Mouse (Mus musculus): ENCODE results near the gene Mettl24. TPM values are rescaled to one million over a fixed set of nuclear protein-coding genes. Genes with fewer than 3 reads are reported as not detected.

Mettl24 gene
- total RNA-seq (2021) = 1 to 10 TPM; 1.3 to 1.6 TPM
- long read RNA-seq, experiment 1, partial matches to known transcripts = 1 of 3 reads
- long read RNA-seq, experiment 1, other reads (novel, unspliced or antisense) = 2 of 3 reads
- long read RNA-seq, experiment 2 = 0 reads

DNA sequence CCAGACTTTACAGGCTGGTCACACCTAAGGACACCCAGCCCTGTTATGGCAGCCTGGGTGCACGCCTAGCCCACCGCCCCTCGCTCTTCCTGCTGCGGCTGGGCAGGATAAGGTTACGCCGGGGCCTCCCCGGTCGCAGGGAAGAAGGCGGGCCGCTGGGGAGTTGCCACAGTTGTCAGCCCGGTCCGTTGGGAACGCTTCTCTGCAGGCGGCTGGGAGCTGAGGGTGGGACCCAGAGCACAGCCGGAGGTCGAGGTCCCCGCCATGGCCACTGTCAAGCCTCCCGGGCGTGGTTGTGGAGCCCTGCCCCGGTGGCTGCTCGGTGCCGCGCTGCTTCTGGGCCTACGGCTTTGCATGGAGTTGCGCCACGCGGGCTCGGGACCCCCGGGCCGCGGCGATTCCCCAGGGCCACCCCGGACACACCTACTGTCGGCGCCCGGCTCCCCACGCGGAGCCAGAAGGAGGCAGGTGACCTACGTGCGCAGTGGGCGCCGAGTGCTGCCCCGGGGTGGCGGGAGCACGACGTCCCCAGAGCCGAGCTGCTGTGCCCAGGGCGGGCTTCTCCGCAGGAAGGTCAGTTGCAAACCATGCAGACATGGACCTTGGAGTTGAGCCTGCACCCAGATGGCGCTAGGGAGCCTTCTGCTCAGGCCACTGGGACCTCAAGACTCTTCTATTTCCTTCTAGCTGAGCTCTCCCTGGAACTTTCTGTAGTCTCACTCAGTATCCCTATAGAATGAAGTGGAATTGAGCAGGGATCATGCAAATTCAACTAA, at the start of gene Mettl24:
Gene Mettl24, plus strand, starts transcription at position 191 of the 776 bp plus-strand sequence.
- peak; percentile 75 to 81 for DNase-seq

DNA sequence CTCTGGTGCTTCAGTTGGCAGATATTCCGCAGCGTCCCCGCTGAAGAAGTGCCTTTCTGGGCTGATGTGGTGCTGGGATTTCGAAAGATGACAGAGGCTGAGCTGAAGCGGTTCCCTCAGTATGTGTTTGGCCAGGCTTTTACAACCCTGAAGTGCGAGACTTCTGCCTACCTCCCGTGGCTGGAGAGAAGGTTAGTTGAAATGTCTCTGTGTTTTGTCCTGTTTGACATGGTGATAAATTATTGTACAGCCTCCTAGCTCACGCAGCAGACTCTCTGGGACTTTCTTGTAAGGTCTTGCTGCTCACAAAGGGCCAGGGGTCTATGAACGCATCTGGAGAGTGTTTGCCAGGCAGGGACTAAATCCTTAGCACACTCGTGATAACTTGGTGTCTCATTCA, 45.8 kb upstream of the Mettl24 start:
- no peak for DNase-seq

DNA sequence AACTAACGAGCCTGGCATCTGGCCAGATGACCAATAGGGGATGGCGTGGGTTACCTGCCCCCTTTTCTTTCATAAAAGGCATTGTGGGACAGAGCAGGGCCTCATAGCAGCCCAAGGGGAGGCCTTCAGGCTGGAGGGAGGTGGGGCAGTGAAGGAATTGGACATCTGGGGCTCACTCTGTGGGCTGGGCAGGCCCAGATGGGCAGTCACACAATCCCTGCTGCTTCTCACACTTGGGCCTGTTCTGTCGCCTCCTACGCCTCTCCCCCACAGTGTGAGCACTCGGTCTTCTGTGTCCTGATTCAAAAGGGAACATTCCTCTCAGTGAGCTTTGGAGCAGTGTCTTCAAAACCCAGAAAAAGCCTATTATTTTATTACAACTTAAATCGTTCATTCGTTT, 44.8 kb upstream of the Mettl24 start:
- DNase-seq = peak; percentile 36

DNA sequence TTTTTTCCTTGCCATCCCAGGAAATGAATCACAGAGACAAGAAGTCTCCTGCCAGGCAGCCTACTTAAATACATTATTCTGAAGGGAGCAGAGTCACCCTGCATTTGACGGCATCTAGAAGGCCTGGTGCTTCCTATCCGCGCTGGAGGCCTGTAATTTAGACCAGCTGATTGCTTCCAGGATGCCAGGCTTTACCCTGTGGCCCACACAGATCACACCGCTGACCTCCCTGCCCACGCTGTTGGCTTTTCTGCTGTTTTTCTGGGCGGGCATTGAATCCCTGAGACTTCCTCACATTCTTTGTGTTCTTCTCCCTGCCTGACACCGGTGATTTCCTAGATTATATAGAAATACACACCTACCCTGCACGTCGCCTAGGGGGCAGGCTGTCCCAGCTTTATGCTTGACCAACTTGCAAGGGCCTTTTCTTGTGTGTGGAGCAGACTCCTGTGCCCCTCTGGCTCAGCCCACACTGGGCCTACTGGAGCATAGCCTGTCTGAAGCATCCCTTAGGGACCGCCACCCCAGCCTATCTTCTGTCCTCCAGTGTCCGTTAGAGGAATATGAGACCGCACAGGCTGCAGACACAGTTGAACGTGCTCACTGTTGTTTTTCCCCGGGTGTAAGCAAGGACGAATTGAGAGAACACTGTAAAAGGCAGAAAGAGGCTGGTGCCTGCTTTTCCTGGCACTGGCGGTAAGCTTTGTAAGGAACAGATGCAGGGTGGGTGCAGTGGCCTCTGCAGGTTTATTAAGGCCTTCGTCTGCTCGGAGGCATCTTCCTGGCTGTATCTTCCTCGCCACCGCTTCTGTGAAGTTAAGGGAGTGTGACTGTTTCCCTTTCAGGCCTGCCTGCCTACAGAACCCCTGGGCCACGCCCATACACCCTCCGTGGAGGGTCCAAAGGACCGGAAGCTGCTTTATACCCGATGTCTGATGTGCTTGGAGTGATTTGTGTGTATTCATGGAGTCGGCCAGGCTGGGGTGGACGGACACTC, 44.0 kb upstream of the Mettl24 start:
- no peak for DNase-seq

DNA sequence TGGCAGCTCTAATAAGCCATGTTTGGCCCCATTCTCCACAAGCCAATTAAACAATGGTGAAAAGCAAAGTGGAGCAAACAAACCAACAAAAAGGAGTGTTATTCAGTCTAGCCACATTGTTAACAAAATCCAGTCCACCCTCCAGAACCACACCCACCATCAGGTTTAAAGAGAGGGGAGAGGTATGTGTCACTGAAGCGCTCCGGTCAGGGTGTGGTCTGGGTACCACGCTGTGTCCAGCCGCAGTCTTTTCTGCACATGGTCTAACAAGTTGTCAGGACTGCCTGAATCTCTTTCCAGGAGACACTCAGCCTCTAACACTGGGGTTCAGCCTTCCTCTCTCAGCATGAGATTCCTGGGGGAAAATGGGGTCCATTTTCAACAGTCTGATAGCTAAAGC, 42.7 kb upstream of the Mettl24 start:
- no peak for DNase-seq

DNA sequence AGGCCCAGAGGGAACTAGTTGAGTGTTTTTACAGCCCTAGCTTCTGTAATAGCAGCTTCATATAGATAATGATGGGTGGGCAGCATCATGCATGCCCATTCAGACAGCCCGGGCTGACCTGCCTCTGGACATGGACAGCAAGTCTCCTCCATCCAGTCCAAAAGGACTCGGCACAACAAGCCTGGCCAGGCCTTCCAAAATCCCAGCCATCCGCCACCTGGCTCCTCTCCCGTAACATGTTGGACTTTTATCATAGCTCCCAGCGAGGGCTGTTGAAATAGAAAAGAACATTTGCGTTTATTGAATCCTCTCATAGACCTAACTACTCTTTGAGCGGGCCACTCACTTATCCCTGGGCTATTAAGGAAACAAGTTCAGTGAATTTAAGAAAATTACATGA, 41.2 kb upstream of the Mettl24 start:
- DNase-seq = peak; percentile 55 to 59

DNA sequence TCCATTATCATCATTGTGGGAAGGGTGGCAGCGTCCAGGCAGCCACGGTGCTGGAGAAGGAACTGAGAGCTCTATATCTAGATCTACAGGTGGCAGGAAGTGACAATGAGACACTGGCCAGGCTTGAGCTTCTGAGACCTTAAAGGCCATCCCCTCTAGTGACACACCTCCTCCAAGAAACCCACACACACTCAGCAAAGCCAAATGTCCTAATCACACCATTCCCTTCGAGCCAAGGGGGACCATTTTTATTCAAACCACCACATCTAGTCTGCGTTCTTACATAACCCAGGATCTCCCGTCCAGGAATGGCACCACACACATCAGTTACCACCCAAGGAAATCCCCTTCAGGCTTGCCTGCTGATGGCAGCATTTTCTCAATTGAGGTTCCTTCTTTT, 40.0 kb upstream of the Mettl24 start:
- no peak for DNase-seq

DNA sequence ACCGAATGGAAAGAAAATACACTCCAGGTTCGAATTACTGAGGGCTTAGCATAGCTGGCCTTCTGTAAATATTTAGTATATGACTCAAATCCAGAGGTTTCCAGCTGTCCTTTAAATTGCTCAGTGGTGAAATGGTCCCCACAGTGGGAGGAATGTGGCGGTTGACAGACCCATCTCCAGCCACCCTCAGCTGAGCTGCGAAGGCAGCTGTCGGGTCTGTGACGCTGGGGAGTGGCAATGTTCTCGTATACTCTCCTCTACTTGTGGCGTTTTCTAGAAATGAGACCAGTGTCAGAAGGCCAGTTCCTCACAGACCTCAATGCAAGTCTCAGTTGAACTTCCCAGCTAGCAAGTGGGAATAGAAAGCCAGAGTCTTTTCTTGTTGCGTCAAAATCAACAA, 38.6 kb upstream of the Mettl24 start:
- DNase-seq = no peak

DNA sequence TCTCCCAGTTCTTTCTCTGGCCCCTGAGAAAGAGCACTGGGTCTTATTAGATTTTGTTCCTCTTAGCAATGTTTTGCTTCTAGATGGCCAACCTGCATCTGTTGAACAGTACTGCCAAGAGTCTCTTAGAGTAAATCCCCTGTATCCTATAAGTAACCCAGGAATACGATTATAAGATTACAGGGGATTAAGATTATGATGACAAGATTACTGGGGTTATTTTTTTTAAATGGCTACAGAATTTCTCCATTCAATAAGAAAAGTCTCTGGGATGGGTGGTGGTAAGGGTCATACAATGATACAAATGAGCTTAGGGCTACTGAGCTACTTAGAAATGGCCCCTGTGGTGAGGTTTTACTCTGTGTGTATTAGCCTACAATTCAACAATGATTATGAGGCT, 37.7 kb upstream of the Mettl24 start:
- no peak for DNase-seq

DNA sequence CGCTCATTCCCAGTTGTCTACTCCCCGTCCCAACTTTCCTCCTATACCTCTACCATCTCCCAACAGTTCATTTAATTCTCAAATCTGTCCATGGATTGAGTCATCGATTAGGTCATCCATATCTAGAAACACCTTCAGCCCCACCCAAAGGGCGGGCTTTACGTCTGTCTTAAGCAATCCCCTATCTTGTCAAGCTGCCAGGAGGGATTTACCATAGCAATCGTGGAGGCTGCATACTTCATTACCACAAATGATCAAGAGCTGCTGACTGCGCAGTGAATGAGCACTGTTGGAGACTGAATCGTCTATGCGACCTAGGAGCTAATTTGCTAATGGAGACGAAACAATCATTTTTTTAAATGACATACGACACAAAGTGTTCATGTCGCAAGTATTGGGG, 34.3 kb upstream of the Mettl24 start:
- no peak for DNase-seq

DNA sequence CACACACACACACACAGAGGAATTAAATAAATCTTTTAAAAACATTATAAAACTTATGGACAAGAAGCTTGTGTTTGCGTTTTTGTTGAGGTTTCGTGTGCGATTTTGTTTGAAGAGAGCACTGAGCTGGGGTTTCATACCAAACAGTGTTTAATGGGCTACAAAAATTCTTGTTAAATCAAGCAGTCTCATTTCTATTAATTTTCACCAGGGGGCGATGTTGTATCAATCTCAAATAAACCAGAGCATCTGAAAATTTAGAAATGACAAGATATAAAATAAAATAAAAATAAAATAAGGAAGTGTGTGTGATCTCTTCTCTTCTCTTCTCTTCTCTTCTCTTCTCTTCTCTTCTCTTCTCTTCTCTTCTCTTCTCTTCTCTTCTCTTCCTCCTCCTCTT, 33.4 kb upstream of the Mettl24 start:
- peak in 1 of 2 experiments; percentile 22 for DNase-seq

DNA sequence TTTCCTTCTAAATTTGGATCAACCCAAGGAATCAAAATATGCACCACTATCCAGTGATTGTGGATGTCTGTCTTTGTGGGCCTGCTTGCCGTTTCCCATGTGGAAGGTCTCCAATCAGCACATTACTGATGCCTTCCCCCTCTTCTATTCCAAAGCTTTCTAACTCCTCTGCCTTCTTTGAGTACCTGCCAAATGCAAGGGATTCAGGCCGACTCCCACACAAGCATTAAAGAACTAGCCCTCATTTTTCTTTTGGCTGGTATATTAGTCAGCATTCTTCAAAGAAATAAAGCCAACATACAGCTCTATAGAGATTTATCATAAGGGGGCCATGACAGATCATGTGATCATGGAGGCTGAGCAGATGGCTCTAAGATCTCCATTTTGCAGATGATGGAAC, 31.4 kb upstream of the Mettl24 start:
- no peak for DNase-seq

DNA sequence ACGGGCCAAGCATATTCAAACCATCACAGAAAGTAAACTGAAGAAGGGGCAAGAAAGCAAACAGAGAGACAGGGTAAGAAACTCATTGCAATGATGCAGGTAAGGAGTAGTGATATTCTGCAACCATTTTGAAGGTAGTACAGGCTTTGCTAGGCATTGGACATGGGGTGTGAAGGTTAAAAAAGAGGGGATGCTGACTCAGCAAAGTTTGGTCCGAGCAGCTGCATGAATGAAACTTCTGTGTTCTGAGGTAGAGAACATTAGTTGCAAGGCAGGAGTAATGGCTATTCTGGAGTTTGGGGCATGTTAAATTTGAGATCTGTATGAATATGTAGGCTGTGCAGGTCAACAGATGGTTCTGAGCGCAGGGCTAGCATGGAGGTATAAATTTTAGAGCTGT, 17.8 kb upstream of the Mettl24 start:
- no peak for DNase-seq

DNA sequence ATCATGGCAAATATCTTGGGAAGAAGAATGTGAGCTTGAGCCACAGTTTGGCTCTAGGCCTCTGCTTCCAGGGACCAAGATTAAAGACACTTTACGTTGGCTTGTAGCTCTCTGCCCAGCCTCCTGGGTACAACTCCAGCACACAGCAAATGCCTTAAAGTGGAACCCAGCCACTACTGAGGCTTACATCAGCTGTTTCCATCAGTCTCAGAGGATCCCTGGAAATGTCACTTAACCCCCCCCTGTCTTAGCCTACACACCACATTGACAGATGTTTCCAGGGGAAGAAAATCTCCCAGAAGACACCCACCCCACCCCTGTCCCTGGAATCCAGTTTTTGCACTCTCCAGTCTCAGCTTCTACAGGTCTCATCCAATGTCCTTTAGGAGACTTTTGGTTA, 16.1 kb upstream of the Mettl24 start:
- DNase-seq = no peak

DNA sequence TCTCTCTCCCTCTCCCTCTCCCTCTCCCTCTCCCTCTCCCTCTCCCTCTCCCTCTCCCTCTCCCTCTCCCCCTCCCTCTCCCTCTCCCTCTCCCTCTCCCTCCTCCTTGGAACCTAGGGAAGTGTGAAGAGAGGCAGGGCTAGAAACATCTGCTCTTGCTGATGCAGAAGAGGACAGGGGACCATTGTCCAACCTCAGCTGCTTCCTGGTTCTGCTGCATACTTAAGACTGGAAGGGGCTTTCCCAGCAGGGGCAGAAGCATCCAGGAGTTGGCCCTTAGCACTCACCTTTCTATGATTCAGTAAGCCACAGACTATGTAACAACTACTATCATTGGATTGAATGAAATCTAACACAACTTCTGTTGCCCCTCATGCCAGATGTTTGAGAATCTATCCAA, 14.4 kb upstream of the Mettl24 start:
- DNase-seq = no peak

DNA sequence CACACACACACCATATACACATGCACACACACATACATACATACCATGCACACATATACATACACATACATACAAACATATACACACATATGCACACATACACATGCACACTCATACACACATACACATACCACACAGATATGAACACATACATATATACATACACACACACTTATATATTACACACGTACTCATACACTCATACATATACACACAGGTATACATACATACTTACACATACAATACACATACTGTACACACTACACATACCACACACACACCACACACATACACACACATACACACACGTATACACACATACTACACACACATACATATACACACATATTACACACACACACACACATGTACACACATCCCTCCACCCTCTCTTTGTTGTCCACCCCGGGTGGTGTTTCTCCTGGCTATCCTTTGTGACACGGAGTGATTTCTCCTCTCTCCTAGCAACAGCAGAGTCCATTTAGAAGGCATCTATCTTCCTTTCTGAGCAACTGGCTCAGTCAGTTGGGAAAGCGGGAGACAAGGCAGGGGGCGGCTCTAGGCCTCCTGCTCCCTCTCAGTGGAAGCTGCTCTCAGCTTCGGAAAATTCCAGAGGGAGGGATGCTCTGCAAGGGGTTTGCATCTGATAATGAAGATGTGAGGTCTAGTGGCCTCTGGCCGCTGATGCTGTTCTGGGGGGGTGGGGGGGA, 10.3 kb upstream of the Mettl24 start:
- no peak for DNase-seq

DNA sequence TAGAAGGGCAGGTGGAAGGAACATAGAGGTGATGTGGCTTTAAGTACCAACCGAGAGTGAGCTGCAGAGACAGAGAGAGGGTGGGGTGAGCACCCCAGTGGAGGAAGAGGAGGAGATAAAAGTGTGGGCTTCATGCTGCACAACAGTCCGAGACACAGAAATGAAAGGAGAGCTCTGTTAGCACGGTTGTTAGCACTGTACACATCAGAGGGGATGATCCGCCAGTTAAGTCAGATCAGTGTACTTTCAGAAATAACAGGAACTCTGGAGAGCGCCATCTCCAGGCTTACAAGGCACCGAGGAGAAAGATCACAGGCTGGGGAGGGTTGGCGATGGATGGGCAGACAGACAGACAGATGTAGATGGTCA, 9.8 kb upstream of the Mettl24 start:
- no peak for DNase-seq

DNA sequence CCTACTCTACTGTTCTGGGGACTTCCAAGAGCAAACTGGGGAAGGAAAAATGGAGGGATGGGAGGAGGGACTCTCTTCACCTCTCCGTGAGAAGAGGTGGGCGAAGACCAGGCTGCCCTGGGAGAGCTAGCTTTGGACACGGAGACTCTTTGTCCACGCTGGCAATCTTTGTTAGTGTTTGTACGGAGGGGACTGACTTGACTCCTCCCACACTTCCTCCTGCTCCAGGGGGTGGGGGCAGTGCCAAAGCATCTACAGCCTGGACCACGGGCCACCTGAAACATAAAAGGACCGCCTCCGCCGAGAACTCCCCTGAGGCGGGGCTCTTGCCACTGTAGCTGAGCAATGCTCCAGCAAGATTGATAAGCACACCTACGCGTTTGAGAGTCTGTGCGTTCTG, 8.9 kb upstream of the Mettl24 start:
- DNase-seq = no peak

DNA sequence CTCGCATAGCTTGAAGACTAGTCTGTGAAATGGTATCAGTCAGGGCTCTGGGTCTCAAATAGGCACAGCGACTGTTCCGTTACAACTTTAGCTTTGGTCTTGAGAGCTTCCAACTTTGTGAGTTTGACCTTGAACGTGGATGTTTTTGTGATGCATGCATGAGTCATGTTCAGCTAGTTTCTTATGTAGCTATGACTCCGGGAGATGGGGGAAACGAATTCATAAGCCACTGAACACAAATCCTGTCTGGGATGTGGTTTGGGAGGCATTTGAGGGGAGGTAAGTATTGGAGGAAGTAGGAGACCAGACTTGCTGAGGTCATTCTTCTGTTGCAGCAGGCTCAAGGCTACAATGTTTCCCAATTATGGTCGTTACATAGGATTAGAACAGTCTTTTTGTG, 7.2 kb upstream of the Mettl24 start:
- DNase-seq = no peak

DNA sequence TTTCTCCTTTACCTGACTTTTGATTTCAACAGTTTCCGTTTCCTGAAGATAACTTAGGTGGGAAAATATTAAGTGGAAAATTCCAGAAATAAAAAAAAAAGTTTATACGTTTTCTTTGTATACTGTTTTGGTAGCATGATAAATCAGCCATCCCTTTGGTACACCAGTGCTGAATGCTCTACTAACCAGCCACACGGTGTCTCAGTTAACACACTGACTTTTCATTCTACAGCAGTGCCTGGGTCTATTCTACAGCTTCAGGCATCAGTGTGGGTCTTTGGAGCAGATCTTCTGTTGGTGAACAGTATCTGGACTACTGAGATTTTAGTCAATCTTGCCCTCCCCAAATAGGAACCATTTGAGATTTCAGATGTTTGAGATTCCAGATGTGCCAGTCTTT, 4.6 kb upstream of the Mettl24 start:
- no peak for DNase-seq

DNA sequence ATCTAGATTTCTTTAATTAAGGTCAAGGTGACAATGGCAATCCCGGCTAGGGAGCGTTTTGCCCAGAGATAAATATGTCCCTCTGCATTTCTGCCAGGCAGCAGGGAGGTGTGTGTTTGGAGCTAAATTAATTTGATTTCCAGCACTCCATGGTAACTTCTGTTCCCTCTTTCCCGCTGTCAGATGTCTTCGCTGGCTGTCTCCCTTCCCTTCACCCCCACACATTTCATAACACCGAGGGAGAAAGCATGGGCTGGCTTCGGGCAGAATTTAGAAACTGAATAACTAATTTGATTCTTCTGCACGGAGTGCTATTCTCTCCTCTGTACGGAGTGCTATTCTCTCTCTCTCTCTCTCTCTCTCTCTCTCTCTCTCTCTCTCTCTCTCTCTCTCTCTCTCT, 612 bp upstream of the Mettl24 start:
- peak; percentile 13 to 25 for DNase-seq

DNA sequence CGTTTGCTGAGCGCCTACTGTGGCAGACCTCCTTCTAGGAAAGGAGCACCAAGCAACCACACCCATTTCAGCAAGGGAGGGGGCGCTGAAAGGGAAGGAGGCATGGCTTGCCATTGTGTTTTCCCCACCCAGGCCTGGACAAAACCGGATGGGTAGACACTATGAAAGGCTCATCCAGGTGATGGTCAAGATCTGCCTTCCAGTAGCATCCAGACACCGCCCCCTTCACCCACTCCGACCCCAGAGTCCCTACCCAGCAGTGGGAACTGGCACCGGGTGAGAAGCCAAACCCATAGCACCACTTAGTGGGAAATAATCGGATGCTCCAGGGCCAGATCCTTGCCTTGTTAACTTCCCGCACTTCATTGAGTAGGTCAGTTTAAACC, 779 bp downstream of the Mettl24 start:
- no peak for DNase-seq

DNA sequence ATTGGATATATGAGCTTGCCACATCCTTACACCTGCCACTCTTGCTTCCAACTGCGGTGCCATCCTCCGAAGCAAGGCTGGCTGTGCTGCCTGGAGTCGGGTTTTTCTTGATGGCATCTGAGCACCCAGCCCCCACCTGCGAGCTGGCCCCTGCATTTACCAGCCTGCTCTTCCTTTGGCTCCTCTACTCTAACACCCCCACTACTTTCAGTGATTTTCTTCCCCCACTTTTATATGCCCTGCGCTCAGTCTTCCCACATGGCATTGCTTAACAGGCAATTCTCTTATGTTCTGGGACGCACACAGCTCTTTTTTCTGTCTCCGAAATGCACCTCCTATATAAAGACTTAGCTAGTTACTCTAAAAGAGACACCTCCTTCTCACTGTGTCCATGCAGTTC, 1.2 kb downstream of the Mettl24 start:
- DNase-seq = no peak

Data from heart, adult 18-20 months (tissue).